Mouse (Mus musculus) bone marrow macrophage, adult 2 months (primary cell): Measurements from ENCODE around the gene Esr1.

Experiments
- CTCF ChIP-seq: IDR thresholded peaks from 2 replicates; pipeline ENCODE4 v1.5.1; 2012; ENCODE audit warnings: low read depth, mild to moderate bottlenecking, low read length, moderate library complexity
- POLR2A ChIP-seq: IDR thresholded peaks from 2 replicates; pipeline ENCODE4 v1.6.1; 2012; ENCODE audit warnings: mild to moderate bottlenecking, low read depth, low read length, borderline replicate concordance

DNA sequence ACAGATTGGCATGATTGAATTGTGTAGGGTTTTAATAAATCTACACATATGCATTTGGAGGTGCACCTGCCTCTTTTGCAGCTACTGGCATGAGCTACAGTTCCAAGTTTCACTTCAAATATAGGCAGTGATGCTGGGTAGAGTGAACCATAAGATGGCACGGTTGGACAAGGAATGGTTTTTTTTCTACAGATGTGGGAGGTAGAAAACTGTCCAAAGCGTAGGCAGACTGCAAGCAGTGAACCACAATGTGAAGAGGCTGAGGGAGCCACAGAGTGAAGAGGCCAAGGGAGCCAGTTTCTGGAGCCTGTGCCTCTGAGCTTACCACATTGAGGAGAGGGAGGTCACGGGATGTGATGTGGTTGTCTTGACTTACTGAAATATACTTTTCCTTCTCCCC lies 238.5 kb downstream of the Esr1 start:
- TF ChIP-seq CTCF (no peak), POLR2A (no peak)
